In the genomic region with DNA sequence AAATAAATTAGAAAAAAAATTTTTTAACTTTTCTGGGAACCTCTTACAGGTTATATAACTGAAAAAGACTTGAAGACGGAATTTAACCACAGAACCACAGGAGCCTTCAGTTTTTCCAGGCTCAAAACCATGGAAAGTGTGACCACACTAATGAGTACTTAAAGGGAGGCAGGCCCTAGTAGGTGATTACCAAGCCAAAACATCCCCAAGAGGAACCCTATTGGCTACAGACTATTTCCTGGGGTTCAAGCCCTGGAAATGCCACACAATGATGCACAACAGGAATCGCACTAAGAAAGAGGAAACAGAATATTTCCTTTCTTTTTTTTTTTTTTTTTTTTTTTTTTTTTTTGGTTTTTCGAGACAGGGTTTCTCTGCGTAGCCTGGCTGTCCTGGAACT, we compare ENCODE assay signal across 15 mouse cellular contexts. TPM values are rescaled to one million over a fixed set of nuclear protein-coding genes. Genes with fewer than 3 reads are reported as not detected.
DNase-seq lines count a peak whose midpoint lies in the region; ATAC-seq and TF ChIP-seq lines count a peak whose summit lies in the region.
"Had no signal": no experiment of that assay in that cellular context is flagged by ENCODE, and none has a peak within 500 bp of the region (broad histone marks: within the 10 kb centered on the region; RNA-seq: fewer than 3 reads in every experiment).

No protein-coding gene starts in this region.

- no peaks in the 10 kb centered on the region for H3K36me3 ChIP-seq in forebrain, postnatal 0 days (ENCODE audit: insufficient read depth)
- no peaks in the 10 kb centered on the region for H3K36me3 ChIP-seq in forebrain, embryonic 13.5 days (ENCODE audit: poor library complexity, severe bottlenecking)
- H3K36me3 ChIP-seq in kidney, embryonic 15.5 days, result peaks cover 5% of the 10 kb centered on the region; the same call in 1 of the 2 replicates
- H3K36me3 ChIP-seq in CH12.LX (replicated peaks in 1 of 2; ENCODE audit: control insufficient read depth in 1 of 2, insufficient read depth in 1 of 2, low read length in 1 of 2), result peaks cover 12 to 28% of the 10 kb centered on the region in 2 experiments
- peaks cover 2% of the 10 kb centered on the region; the same call in 1 of the 2 replicates for H3K36me3 ChIP-seq in limb, embryonic 14.5 days (ENCODE audit: control insufficient read depth, insufficient read depth, low read length)
- H3K36me3 ChIP-seq: forebrain, embryonic 12.5 days; lung, embryonic 15.5 days had no signal

- 0 out of 2 replicates have a peak, but pooled peaks have one; percentile 23 for TF ChIP-seq EP300 in CH12.LX (IDR thresholded peaks at IDR 0.05; ENCODE audit: low read length)

- no peak for TF ChIP-seq CTCF in forebrain, postnatal 0 days (IDR thresholded peaks at IDR 0.05; ENCODE audit: low read depth)
- no peak for TF ChIP-seq CTCF in CH12.LX (conservative IDR thresholded peaks at IDR 0.05 in 1 of 2, IDR thresholded peaks at IDR 0.05 in 1 of 2; ENCODE audit: low read depth in 2 of 2, low read length in 2 of 2)

- no peak overlapping the region for H3K4me3 ChIP-seq in forebrain, postnatal 0 days (ENCODE audit: low read depth, low read length)
- H3K4me3 ChIP-seq in forebrain, embryonic 13.5 days, result no peak overlapping the region
- H3K4me3 ChIP-seq in kidney, embryonic 15.5 days (replicated peaks), result no peak overlapping the region
- peak overlapping the region; percentile 36 to 79 (median 73) for H3K4me3 ChIP-seq in CH12.LX (replicated peaks in 1 of 3; ENCODE audit: low read depth in 2 of 3, low read length in 2 of 3, poor library complexity in 1 of 3)
- H3K4me3 ChIP-seq in limb, embryonic 14.5 days (replicated peaks; ENCODE audit: low read length), result no peak overlapping the region
- H3K4me3 ChIP-seq: forebrain, embryonic 12.5 days had no signal

- no peaks in the 10 kb centered on the region for H3K27me3 ChIP-seq in forebrain, postnatal 0 days (ENCODE audit: insufficient read depth, low read length)
- peaks cover 3% of the 10 kb centered on the region; the same call in 1 of the 2 replicates for H3K27me3 ChIP-seq in forebrain, embryonic 13.5 days
- H3K27me3 ChIP-seq in kidney, embryonic 15.5 days, result no peaks in the 10 kb centered on the region
- no peaks in the 10 kb centered on the region for H3K27me3 ChIP-seq in CH12.LX (replicated peaks)
- H3K27me3 ChIP-seq in limb, embryonic 14.5 days (ENCODE audit: control insufficient read depth, insufficient read depth, low read length), result no peaks in the 10 kb centered on the region
- H3K27me3 ChIP-seq: lung, embryonic 15.5 days had no signal

- no peak overlapping the region for H3K9ac ChIP-seq in forebrain, postnatal 0 days
- H3K9ac ChIP-seq in forebrain, embryonic 13.5 days, result no peak overlapping the region
- H3K9ac ChIP-seq in kidney, embryonic 15.5 days, result no peak overlapping the region
- peak overlapping the region; percentile 93 for H3K9ac ChIP-seq in CH12.LX (ENCODE audit: insufficient read depth, low read depth)
- H3K9ac ChIP-seq in limb, embryonic 14.5 days (ENCODE audit: low read depth, low read length, severe bottlenecking), result no peak overlapping the region
- H3K9ac ChIP-seq: forebrain, embryonic 12.5 days; lung, embryonic 15.5 days had no signal

- dilution Hi-C loops in CH12.LX (cut with MboI; ENCODE audit: extremely low pct_ligation_motif_present, extremely low pct_unique_long_range_greater_than_20kb, low sequenced_read_pairs), result no loop called here

- no peak for DNase-seq in forebrain, postnatal 0 days
- no peak for DNase-seq in kidney, postnatal 4 days
- DNase-seq in CH12.LX (ENCODE audit: extremely low read depth), result peak; percentile 60
- DNase-seq in limb, embryonic 14.5 days (ENCODE audit: low spot score), result peak; percentile 47
- DNase-seq in yolk sac, embryonic 10.5 days (ENCODE audit: low spot score), result no peak
- DNase-seq in adrenal gland, adult 18-20 months (ENCODE audit: low spot score in 2 of 2), result no peak
- DNase-seq: kidney, postnatal 14 days; spleen, adult 18-20 months had no signal

- 84% methylated on average over 4 of the region's 4 CpGs for WGBS in forebrain, postnatal 0 days
- 76% methylated on average over 4 of the region's 4 CpGs for WGBS in forebrain, embryonic 13.5 days
- 79% methylated on average over 4 of the region's 4 CpGs for WGBS in kidney, embryonic 15.5 days
- WGBS in limb, embryonic 14.5 days, result 71% methylated on average over 4 of the region's 4 CpGs

- TF ChIP-seq POLR2A in CH12.LX (IDR thresholded peaks at IDR 0.05; ENCODE audit: low read depth, low read length), result no peak
- no peak for TF ChIP-seq POLR2A in limb, embryonic 14.5 days (IDR thresholded peaks at IDR 0.05; ENCODE audit: borderline replicate concordance, extremely low read depth, insufficient read depth, insufficient read length)

- H3K4me2 ChIP-seq in forebrain, postnatal 0 days (ENCODE audit: low read depth), result peak overlapping the region; percentile 23; the same call in 1 of the 2 replicates
- no peak overlapping the region for H3K4me2 ChIP-seq in forebrain, embryonic 13.5 days
- peak overlapping the region; percentile 76; the same call in 1 of the 2 replicates for H3K4me2 ChIP-seq in kidney, embryonic 15.5 days
- H3K4me2 ChIP-seq in CH12.LX (ENCODE audit: insufficient read depth, low read depth, poor library complexity, severe bottlenecking), result peak overlapping the region; percentile 85
- no peak overlapping the region for H3K4me2 ChIP-seq in limb, embryonic 14.5 days (replicated peaks; ENCODE audit: low read depth, low read length, severe bottlenecking)
- H3K4me2 ChIP-seq: forebrain, embryonic 12.5 days had no signal

- H3K9me3 ChIP-seq in forebrain, postnatal 0 days (ENCODE audit: low read length), result no peaks in the 10 kb centered on the region
- H3K9me3 ChIP-seq in forebrain, embryonic 13.5 days (replicated peaks), result no peaks in the 10 kb centered on the region
- H3K9me3 ChIP-seq in kidney, embryonic 15.5 days (replicated peaks), result no peaks in the 10 kb centered on the region
- no peaks in the 10 kb centered on the region for H3K9me3 ChIP-seq in CH12.LX (replicated peaks; ENCODE audit: low read length)
- H3K9me3 ChIP-seq in limb, embryonic 14.5 days (ENCODE audit: control insufficient read depth, low read length), result no peaks in the 10 kb centered on the region
- H3K9me3 ChIP-seq: forebrain, embryonic 12.5 days; lung, embryonic 15.5 days had no signal

- peaks cover 40% of the 10 kb centered on the region for H3K79me2 ChIP-seq in CH12.LX (replicated peaks; ENCODE audit: control insufficient read depth, extremely low read depth, insufficient read depth, poor library complexity, severe bottlenecking)

- 0 out of 2 replicates have a peak, but pooled peaks cover 5% of the 10 kb centered on the region for H3K4me1 ChIP-seq in forebrain, postnatal 0 days (ENCODE audit: insufficient read depth)
- peaks cover 29% of the 10 kb centered on the region for H3K4me1 ChIP-seq in forebrain, embryonic 13.5 days
- H3K4me1 ChIP-seq in kidney, embryonic 15.5 days, result peaks cover 38% of the 10 kb centered on the region
- H3K4me1 ChIP-seq in CH12.LX (ENCODE audit: control insufficient read depth in 1 of 2, insufficient read depth in 2 of 2), result peaks cover 37 to 60% of the 10 kb centered on the region in 2 experiments
- peaks cover 15% of the 10 kb centered on the region for H3K4me1 ChIP-seq in limb, embryonic 14.5 days (ENCODE audit: control insufficient read depth, insufficient read depth, low read length)

- ATAC-seq in forebrain, postnatal 0 days, result no peak
- ATAC-seq in forebrain, embryonic 13.5 days, result no peak
- ATAC-seq in kidney, embryonic 15.5 days (replicated peaks; ENCODE audit: low FRiP score), result no peak
- ATAC-seq in limb, embryonic 14.5 days (ENCODE audit: low FRiP score, low read depth), result no peak

- no peak for TF ChIP-seq RAD21 in CH12.LX (IDR thresholded peaks at IDR 0.05; ENCODE audit: low read depth, low read length)

- in situ Hi-C loops in CH12.LX (cut with MboI; ENCODE audit: low pct_ligation_motif_present, low pct_unique_long_range_greater_than_20kb, low sequenced_read_pairs), result no loop called here

- H3K27ac ChIP-seq in forebrain, postnatal 0 days (ENCODE audit: low read depth, low read length), result no peak overlapping the region
- H3K27ac ChIP-seq in forebrain, embryonic 13.5 days, result no peak overlapping the region
- H3K27ac ChIP-seq in kidney, embryonic 15.5 days, result no peak overlapping the region
- H3K27ac ChIP-seq in CH12.LX (ENCODE audit: insufficient read depth, low read depth), result peak overlapping the region; percentile 80; the same call in 1 of the 2 replicates
- peak overlapping the region; percentile 49 for H3K27ac ChIP-seq in limb, embryonic 14.5 days (replicated peaks; ENCODE audit: low read depth, low read length)
- H3K27ac ChIP-seq: forebrain, embryonic 12.5 days; lung, embryonic 15.5 days had no signal

RNA-seq across cellular contexts. Expression of a gene that starts 2.1 kb away (rescaled TPM):
- total RNA-seq in forebrain, postnatal 0 days (2014; rRNA removed), result 7.5 and 8.8 TPM in 2 replicates
- 3.3 and 4.6 TPM in 2 replicates for polyA plus RNA-seq in forebrain, postnatal 0 days (2015; fragmentation: Nextera tagmentation; extraction: Ambion mirVana)
- polyA plus RNA-seq in forebrain, embryonic 13.5 days (2015; fragmentation: Nextera tagmentation; extraction: Ambion mirVana), result 6.2 and 6.9 TPM in 2 replicates
- 22.8 and 23.5 TPM in 2 replicates for polyA plus RNA-seq in kidney, embryonic 15.5 days (2015; fragmentation: Nextera tagmentation; extraction: Ambion mirVana)
- total RNA-seq in CH12.LX (2012; rRNA removed) (16.8 and 27.2 TPM in 2 replicates), CH12.LX (2014; rRNA removed) (25.2 and 26.0 TPM in 2 replicates)
- polyA plus RNA-seq in CH12.LX (2012; ENCODE audit: insufficient read length, low read depth), result 30.0 and 31.6 TPM in 2 replicates
- 21.1 and 23.7 TPM in 2 replicates for polyA plus RNA-seq in limb, embryonic 14.5 days (2012; rRNA removed)
- 26.9 and 27.6 TPM in 2 replicates for polyA plus RNA-seq in limb, embryonic 14.5 days (2014; fragmentation: Nextera tagmentation; extraction: Ambion mirVana)
- total RNA-seq in adrenal gland, adult 18-20 months (2021), result 10 to 100 TPM; 27.3 to 33.0 TPM

RNA-seq across cellular contexts. Expression of a gene that starts 31.5 kb away (rescaled TPM):
- total RNA-seq in forebrain, postnatal 0 days (2014; rRNA removed), result not detected in 2 replicates
- polyA plus RNA-seq in forebrain, postnatal 0 days (2015; fragmentation: Nextera tagmentation; extraction: Ambion mirVana), result not detected in 2 replicates
- polyA plus RNA-seq in forebrain, embryonic 13.5 days (2015; fragmentation: Nextera tagmentation; extraction: Ambion mirVana), result 0.10 and 0.24 TPM in 2 replicates
- 0.10 and 0.23 TPM in 2 replicates for polyA plus RNA-seq in kidney, embryonic 15.5 days (2015; fragmentation: Nextera tagmentation; extraction: Ambion mirVana)
- total RNA-seq in CH12.LX (2012; rRNA removed) (0.04 TPM in 1 of 2 replicates, not detected in the other), CH12.LX (2014; rRNA removed) (0.44 TPM in 1 of 2 replicates, not detected in the other)
- 0.52 and 0.66 TPM in 2 replicates for polyA plus RNA-seq in CH12.LX (2012; ENCODE audit: insufficient read length, low read depth)
- polyA plus RNA-seq in limb, embryonic 14.5 days (2012; rRNA removed), result not detected in 2 replicates
- not detected in 2 replicates for polyA plus RNA-seq in limb, embryonic 14.5 days (2014; fragmentation: Nextera tagmentation; extraction: Ambion mirVana)
- not detected for total RNA-seq in adrenal gland, adult 18-20 months (2021)
- total RNA-seq: left cerebral cortex, postnatal 14 days; midbrain, postnatal 0 days had no signal
- polyA plus RNA-seq: forebrain, embryonic 12.5 days; urinary bladder, adult 2 months had no signal

RNA-seq across cellular contexts. Expression of a gene that starts 44.7 kb away (rescaled TPM):
- total RNA-seq in forebrain, postnatal 0 days (2014; rRNA removed), result 52.4 and 54.8 TPM in 2 replicates
- polyA plus RNA-seq in forebrain, postnatal 0 days (2015; fragmentation: Nextera tagmentation; extraction: Ambion mirVana), result 151 and 152 TPM in 2 replicates
- polyA plus RNA-seq in forebrain, embryonic 13.5 days (2015; fragmentation: Nextera tagmentation; extraction: Ambion mirVana), result 125 and 136 TPM in 2 replicates
- polyA plus RNA-seq in kidney, embryonic 15.5 days (2015; fragmentation: Nextera tagmentation; extraction: Ambion mirVana), result 99.3 and 104 TPM in 2 replicates
- total RNA-seq in CH12.LX (2012; rRNA removed) (34.0 and 36.1 TPM in 2 replicates), CH12.LX (2014; rRNA removed) (82.2 and 83.2 TPM in 2 replicates)
- polyA plus RNA-seq in CH12.LX (2012; ENCODE audit: insufficient read length, low read depth), result 45.7 and 55.1 TPM in 2 replicates
- polyA plus RNA-seq in limb, embryonic 14.5 days (2012; rRNA removed), result 34.5 and 52.4 TPM in 2 replicates
- polyA plus RNA-seq in limb, embryonic 14.5 days (2014; fragmentation: Nextera tagmentation; extraction: Ambion mirVana), result 84.9 and 99.1 TPM in 2 replicates
- 10 to 100 TPM; 46.3 to 47.7 TPM for total RNA-seq in adrenal gland, adult 18-20 months (2021)

Comparison
In these comparisons a context has a peak if more than half of its experiments do, and no peak if none do; other contexts are left out.
1. H3K4me2 ChIP-seq: peak in forebrain, postnatal 0 days (single experiment), kidney, embryonic 15.5 days (single experiment) and CH12.LX (single experiment); none in forebrain, embryonic 13.5 days (single experiment) and limb, embryonic 14.5 days (single experiment).
2. DNase-seq: peak in CH12.LX (single experiment) and limb, embryonic 14.5 days (single experiment); none in forebrain, postnatal 0 days (single experiment), kidney, postnatal 4 days (0 of 2), yolk sac, embryonic 10.5 days (single experiment) and adrenal gland, adult 18-20 months (0 of 2).
3. H3K27ac ChIP-seq: peak in CH12.LX (single experiment) and limb, embryonic 14.5 days (single experiment); none in forebrain, postnatal 0 days (single experiment), forebrain, embryonic 13.5 days (single experiment) and kidney, embryonic 15.5 days (single experiment).
4. H3K4me3 ChIP-seq: peak in CH12.LX (3 of 3); none in forebrain, postnatal 0 days (single experiment), forebrain, embryonic 13.5 days (single experiment), kidney, embryonic 15.5 days (single experiment) and limb, embryonic 14.5 days (single experiment).